Mouse (Mus musculus) bone marrow, adult 2 months (tissue): ENCODE results near the gene Mdh2.

Source experiments
- CTCF ChIP-seq: fragments of 200-500 bp; IDR thresholded peaks from 2 replicates; pipeline ENCODE4 v1.5.1; 2011; ENCODE audit warnings: low read length, control low read depth; ENCODE audit not compliant: control insufficient read depth, insufficient read depth
- POLR2A ChIP-seq: fragments of 200-500 bp; IDR thresholded peaks from 2 replicates; pipeline ENCODE4 v1.6.1; 2011; ENCODE audit warnings: low read depth, mild to moderate bottlenecking, control low read depth, low read length, borderline replicate concordance; ENCODE audit not compliant: control insufficient read depth

- TF ChIP-seq CTCF (no peak), POLR2A (no peak)
Measured at GRCm38 (mm10) chr5:135744742-135745141, 33.5 kb upstream of the Mdh2 start.
